ENCODE assay signal across 8 mouse cellular contexts in the genomic region with DNA sequence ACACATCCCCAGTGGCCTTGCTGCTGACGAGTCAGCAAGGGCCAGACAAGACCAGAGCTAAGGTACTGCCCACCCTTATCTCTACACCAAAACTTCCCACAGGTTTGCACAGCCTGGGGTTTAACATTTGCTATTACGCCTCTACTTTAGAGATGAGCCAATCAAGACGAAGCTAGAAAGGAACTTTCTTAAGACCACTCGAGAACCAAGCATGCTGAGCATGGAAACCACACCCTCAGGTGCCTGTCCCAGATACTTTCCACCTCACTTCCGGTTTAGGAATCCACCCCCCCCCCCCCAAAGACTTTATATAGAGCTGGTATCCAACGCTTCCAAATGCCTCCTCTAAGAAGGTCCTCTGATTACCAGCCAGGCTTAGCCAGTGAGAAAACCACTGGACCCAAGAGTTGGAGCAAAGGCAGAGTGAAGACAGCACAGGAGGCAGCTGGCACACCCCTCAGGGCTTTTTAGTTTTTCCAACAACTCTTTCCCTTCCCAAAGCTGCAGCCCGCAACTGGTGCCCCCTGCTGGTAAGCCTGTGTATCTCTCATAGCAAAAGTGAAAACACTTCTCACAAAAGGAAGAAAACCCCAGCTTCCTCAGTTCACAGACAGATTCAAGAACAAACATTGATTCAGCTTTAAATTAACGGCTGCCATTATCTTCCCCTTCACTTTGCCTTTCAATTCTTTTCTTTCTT. TPM values are rescaled to one million over a fixed set of nuclear protein-coding genes. Genes with fewer than 3 reads are reported as not detected.
DNase-seq lines count a peak whose midpoint lies in the region; ATAC-seq and TF ChIP-seq lines count a peak whose summit lies in the region.

No protein-coding gene starts in this region.

- no peak for ATAC-seq in forebrain, postnatal 0 days
- no peak for ATAC-seq in forebrain, embryonic 15.5 days (replicated peaks)
- no peak for ATAC-seq in hindbrain, postnatal 0 days
- ATAC-seq in megakaryocyte progenitor cell, adult 5-6 weeks (replicated peaks; ENCODE audit: poor library complexity): peak; percentile 41

- H3K9me3 ChIP-seq in forebrain, postnatal 0 days (ENCODE audit: low read length): no peaks in the 10 kb centered on the region
- no peaks in the 10 kb centered on the region for H3K9me3 ChIP-seq in forebrain, embryonic 15.5 days
- H3K9me3 ChIP-seq in hindbrain, postnatal 0 days (ENCODE audit: low read length): no peaks in the 10 kb centered on the region

- no peaks in the 10 kb centered on the region for H3K4me1 ChIP-seq in forebrain, postnatal 0 days (ENCODE audit: insufficient read depth)
- H3K4me1 ChIP-seq in forebrain, embryonic 15.5 days: peaks cover 12% of the 10 kb centered on the region
- H3K4me1 ChIP-seq in hindbrain, postnatal 0 days (ENCODE audit: insufficient read depth, low read length): no peaks in the 10 kb centered on the region

- no peaks in the 10 kb centered on the region for H3K36me3 ChIP-seq in forebrain, postnatal 0 days (ENCODE audit: insufficient read depth)
- H3K36me3 ChIP-seq in forebrain, embryonic 15.5 days: no peaks in the 10 kb centered on the region
- H3K36me3 ChIP-seq in hindbrain, postnatal 0 days (ENCODE audit: insufficient read depth, low read length): no peaks in the 10 kb centered on the region

- no peaks in the 10 kb centered on the region for H3K27me3 ChIP-seq in forebrain, postnatal 0 days (ENCODE audit: insufficient read depth, low read length)
- no peaks in the 10 kb centered on the region for H3K27me3 ChIP-seq in forebrain, embryonic 15.5 days
- no peaks in the 10 kb centered on the region for H3K27me3 ChIP-seq in hindbrain, postnatal 0 days (ENCODE audit: insufficient read depth, low read length)

- 67% methylated on average over 8 of the region's 8 CpGs for WGBS in forebrain, postnatal 0 days
- WGBS in forebrain, embryonic 15.5 days: 70% methylated on average over 8 of the region's 8 CpGs
- WGBS in hindbrain, postnatal 0 days: 72% methylated on average over 8 of the region's 8 CpGs

- DNase-seq in forebrain, postnatal 0 days: peak; percentile 39
- peak; percentile 18 for DNase-seq in ovary, postnatal 10 days (ENCODE audit: low spot score)
- DNase-seq in ovary, adult 18-20 months (ENCODE audit: low spot score): no peak
- peak; percentile 80 to 84 for DNase-seq in cerebellum, postnatal 10 days
- DNase-seq in hindbrain, postnatal 0 days (ENCODE audit: low spot score): peak; percentile 70
- peak; percentile 68 for DNase-seq in thymus, postnatal 0 days (ENCODE audit: low spot score)

- no peak overlapping the region for H3K4me2 ChIP-seq in forebrain, postnatal 0 days (ENCODE audit: low read depth)
- no peak overlapping the region for H3K4me2 ChIP-seq in forebrain, embryonic 15.5 days (replicated peaks)
- no peak overlapping the region for H3K4me2 ChIP-seq in hindbrain, postnatal 0 days (ENCODE audit: low read depth, low read length)

- TF ChIP-seq CTCF in forebrain, postnatal 0 days (IDR thresholded peaks at IDR 0.05; ENCODE audit: low read depth): peak; percentile 62
- TF ChIP-seq CTCF in hindbrain, postnatal 0 days (IDR thresholded peaks at IDR 0.05; ENCODE audit: low read depth): peak; percentile 72

- H3K9ac ChIP-seq in forebrain, postnatal 0 days: no peak overlapping the region
- no peak overlapping the region for H3K9ac ChIP-seq in forebrain, embryonic 15.5 days (replicated peaks)
- H3K9ac ChIP-seq in hindbrain, postnatal 0 days (replicated peaks; ENCODE audit: low read length): no peak overlapping the region

- no peak overlapping the region for H3K4me3 ChIP-seq in forebrain, postnatal 0 days (ENCODE audit: low read depth, low read length)
- no peak overlapping the region for H3K4me3 ChIP-seq in forebrain, embryonic 15.5 days
- H3K4me3 ChIP-seq in hindbrain, postnatal 0 days (ENCODE audit: low read length): no peak overlapping the region

- H3K27ac ChIP-seq in forebrain, postnatal 0 days (ENCODE audit: low read depth, low read length): no peak overlapping the region
- H3K27ac ChIP-seq in forebrain, embryonic 15.5 days (replicated peaks): no peak overlapping the region
- no peak overlapping the region for H3K27ac ChIP-seq in hindbrain, postnatal 0 days

RNA-seq across cellular contexts. Expression of gene Klhl3, which starts 4.1 kb away (rescaled TPM):
- total RNA-seq in forebrain, postnatal 0 days (2014; rRNA removed): 11.9 and 12.2 TPM in 2 replicates
- polyA plus RNA-seq in forebrain, postnatal 0 days (2015; fragmentation: Nextera tagmentation; extraction: Ambion mirVana): 7.6 and 12.6 TPM in 2 replicates
- polyA plus RNA-seq in forebrain, embryonic 15.5 days (2015; fragmentation: Nextera tagmentation; extraction: Ambion mirVana): 8.6 and 9.0 TPM in 2 replicates
- 9.9 and 10.2 TPM in 2 replicates for total RNA-seq in hindbrain, postnatal 0 days (2014; rRNA removed)
- 10.6 and 11.1 TPM in 2 replicates for polyA plus RNA-seq in hindbrain, postnatal 0 days (2015; fragmentation: Nextera tagmentation; extraction: Ambion mirVana)
- total RNA-seq in megakaryocyte progenitor cell, adult 5-6 weeks (2015): 3.4 and 5.1 TPM in 2 replicates
- 4.0 and 4.6 TPM in 2 replicates for total RNA-seq in megakaryocyte progenitor cell, adult 5-6 weeks (2017)
- polyA plus RNA-seq in thymus, postnatal 0 days (2015; fragmentation: Nextera tagmentation; extraction: Ambion mirVana): 1.4 and 1.8 TPM in 2 replicates

RNA-seq across cellular contexts. Expression of gene Hnrnpa0, which starts 10.9 kb away (rescaled TPM):
- total RNA-seq in forebrain, postnatal 0 days (2014; rRNA removed): 197 and 234 TPM in 2 replicates
- 76.5 and 86.6 TPM in 2 replicates for polyA plus RNA-seq in forebrain, postnatal 0 days (2015; fragmentation: Nextera tagmentation; extraction: Ambion mirVana)
- 52.4 and 57.9 TPM in 2 replicates for polyA plus RNA-seq in forebrain, embryonic 15.5 days (2015; fragmentation: Nextera tagmentation; extraction: Ambion mirVana)
- 178 and 184 TPM in 2 replicates for total RNA-seq in hindbrain, postnatal 0 days (2014; rRNA removed)
- polyA plus RNA-seq in hindbrain, postnatal 0 days (2015; fragmentation: Nextera tagmentation; extraction: Ambion mirVana): 56.8 and 64.4 TPM in 2 replicates
- total RNA-seq in megakaryocyte progenitor cell, adult 5-6 weeks (2015): 151 and 162 TPM in 2 replicates
- total RNA-seq in megakaryocyte progenitor cell, adult 5-6 weeks (2017): 82.5 and 95.8 TPM in 2 replicates
- 41.9 and 52.6 TPM in 2 replicates for polyA plus RNA-seq in thymus, postnatal 0 days (2015; fragmentation: Nextera tagmentation; extraction: Ambion mirVana)

RNA-seq across cellular contexts. Expression of gene Idnk, which starts 40.0 kb away (rescaled TPM):
- total RNA-seq in forebrain, postnatal 0 days (2014; rRNA removed): 20.0 and 26.0 TPM in 2 replicates
- 46.9 and 49.9 TPM in 2 replicates for polyA plus RNA-seq in forebrain, postnatal 0 days (2015; fragmentation: Nextera tagmentation; extraction: Ambion mirVana)
- 65.6 and 74.9 TPM in 2 replicates for polyA plus RNA-seq in forebrain, embryonic 15.5 days (2015; fragmentation: Nextera tagmentation; extraction: Ambion mirVana)
- total RNA-seq in hindbrain, postnatal 0 days (2014; rRNA removed): 20.2 and 20.6 TPM in 2 replicates
- 52.5 and 55.3 TPM in 2 replicates for polyA plus RNA-seq in hindbrain, postnatal 0 days (2015; fragmentation: Nextera tagmentation; extraction: Ambion mirVana)
- total RNA-seq in megakaryocyte progenitor cell, adult 5-6 weeks (2015): 46.2 and 52.9 TPM in 2 replicates
- total RNA-seq in megakaryocyte progenitor cell, adult 5-6 weeks (2017): 36.8 and 44.9 TPM in 2 replicates
- polyA plus RNA-seq in thymus, postnatal 0 days (2015; fragmentation: Nextera tagmentation; extraction: Ambion mirVana): 109 and 117 TPM in 2 replicates
